Mouse (Mus musculus) megakaryocyte-erythroid progenitor cell, adult 5-6 weeks (primary cell): ENCODE data around the gene Dtnbp1. TPM values are rescaled to one million over a fixed set of nuclear protein-coding genes. Genes with fewer than 3 reads are reported as not detected.

Source experiments
- ATAC-seq: replicated peaks from 2 replicates; pipeline ENCODE4 v1.8.0; 2016; ENCODE audit warnings: mild to moderate bottlenecking, inconsistent platforms; ENCODE audit not compliant: severe bottlenecking, poor library complexity, low FRiP score, low TSS enrichment
- total RNA-seq, 2 experiments: library from RNA; stranded (forward) in 1 of 2; stranded (reverse) in 1 of 2; fragments of 200-1000, 215-1000 nt in 1 of 2; fragments of >200 nt in 1 of 2; fragmentation: Nextera tagmentation in 1 of 2; gene quantifications; 2 replicates each; pipeline ENCODE4 v1.2.3; 2014 to 2017

Dtnbp1 gene
- total RNA-seq (2014; fragmentation: Nextera tagmentation), result 46.9 and 61.7 TPM in 2 replicates
- 22.7 and 34.7 TPM in 2 replicates for total RNA-seq (2017)

DNA sequence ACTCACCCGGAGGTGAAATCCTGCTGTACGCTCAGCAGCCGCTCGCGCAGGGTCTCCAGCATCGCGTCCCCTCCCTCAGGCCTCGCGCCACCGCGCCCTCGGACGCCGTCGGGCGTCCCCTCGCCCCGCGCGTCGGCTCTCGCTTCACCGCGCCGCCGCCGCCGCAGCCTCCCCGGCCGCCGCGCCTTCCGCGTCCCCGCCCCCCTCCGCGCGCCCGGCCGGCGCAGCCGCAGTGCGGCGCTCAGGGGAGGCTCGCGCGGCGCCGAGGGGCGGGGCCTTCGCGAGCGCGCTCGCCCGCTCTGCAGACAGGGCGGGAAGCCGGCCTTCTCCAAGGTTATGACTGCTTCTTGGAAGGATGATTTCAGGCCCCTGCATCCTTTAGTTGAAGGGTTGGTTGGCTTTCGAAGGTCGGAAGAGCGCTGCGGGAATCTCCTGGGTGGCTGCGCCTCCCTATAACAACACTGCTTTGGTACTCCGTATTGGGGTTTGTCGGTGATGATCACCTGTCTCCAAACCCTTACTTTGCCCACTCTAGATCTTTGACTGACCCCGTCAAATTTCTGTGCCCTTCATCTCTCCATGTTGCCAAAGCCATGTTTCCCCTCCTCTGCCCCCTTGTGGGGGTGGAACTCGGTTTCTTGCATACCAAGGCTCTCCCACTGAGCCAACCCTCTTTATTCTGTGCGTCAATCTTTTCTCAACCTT is at the start of gene Dtnbp1:
TSS of gene Dtnbp1 (minus strand) at position 237 of the 705 bp plus-strand sequence.
- ATAC-seq, result peak; percentile 39

DNA sequence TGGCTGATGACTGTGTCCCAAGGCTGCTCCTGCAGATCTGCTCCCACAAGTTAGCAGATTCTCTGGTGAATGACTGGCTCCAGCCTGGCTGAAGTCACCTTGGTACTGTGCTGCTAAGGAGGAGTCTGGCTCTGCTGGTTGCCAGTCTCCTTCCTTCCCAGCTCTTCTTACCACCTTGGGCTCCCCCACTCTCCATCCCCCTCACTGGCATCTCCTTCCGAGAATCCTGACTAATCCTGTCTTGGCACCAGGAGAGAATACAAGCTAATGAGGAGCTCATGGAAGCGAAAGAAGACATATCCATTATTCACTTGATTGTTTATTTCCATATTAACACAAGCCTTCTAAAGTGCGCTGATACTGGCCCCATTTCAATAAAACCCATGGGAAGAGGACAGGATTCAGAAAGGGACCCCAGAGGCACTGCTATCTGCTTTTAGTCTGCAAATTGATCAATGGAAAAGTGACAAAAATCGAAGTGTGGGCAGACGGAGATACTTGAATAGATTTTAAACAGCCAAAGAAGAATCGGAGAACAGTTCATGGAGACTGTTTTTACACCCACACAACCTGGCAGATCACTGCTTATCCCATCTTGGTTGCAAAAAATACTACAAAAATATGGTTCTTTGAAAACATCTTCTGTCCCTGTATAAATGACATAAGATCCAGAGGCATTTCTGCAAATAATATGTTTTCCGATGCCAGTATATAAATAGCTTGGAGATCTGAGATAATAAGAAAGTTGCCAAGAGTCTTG is 47.5 kb upstream of the Dtnbp1 start:
- no peak for ATAC-seq

DNA sequence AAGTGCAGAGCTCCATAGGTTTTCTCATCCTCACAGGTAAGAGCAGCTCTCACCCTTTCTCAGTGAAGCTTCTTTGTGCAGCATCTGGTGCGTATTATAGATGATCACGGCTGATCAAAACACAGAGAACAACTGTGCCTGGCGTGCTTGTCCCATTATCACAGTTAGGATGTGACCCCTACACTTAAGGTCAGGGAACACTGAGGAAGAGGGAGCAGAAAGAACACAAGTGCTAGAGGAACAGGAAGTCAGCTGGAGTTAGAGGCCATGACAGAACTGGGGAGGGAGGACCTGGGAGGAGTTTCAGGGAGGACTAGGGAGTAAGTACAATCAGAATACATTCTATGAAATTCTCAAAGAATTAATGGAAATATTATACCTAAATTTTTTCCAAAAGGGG is 41.5 kb upstream of the Dtnbp1 start:
- ATAC-seq, result no peak

DNA sequence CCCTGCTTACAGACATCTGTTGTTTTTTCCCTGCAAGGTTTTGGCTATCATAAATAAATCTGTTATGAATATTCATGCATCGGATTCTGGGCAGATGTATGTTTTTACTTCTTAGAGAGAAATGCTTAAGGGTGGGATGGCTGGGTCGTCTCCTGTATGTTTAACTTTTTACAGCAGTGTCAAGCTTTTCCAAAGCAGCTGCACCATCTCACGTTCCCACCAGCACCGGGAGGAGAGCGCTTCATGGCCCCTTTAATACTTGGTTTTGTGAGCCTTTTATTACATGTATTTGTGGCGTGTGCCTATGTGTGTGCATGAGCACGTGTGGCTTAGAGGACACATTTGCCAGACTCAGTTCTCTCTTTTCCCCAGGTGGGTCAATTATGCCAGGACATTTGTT is 38.8 kb upstream of the Dtnbp1 start:
- no peak for ATAC-seq

DNA sequence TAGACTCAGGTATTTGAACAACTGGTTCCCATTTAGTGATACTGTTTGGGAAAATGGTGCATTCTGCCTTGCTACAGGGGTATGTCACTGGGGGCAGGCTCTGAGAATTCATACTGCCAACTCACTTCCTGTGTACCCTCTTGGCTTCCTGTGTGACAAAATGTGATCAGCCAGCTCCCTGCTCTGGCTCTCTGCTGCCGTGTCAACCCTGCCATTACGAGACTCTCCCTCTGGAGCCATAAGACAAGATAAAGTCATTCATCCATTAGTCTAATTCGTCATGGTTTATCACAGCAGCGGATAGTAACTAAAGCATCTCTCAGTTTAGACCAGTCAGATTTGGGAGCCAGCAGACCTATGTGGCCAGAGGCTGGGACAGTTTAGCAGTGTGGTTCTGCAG is 38.2 kb upstream of the Dtnbp1 start:
- ATAC-seq, result no peak

DNA sequence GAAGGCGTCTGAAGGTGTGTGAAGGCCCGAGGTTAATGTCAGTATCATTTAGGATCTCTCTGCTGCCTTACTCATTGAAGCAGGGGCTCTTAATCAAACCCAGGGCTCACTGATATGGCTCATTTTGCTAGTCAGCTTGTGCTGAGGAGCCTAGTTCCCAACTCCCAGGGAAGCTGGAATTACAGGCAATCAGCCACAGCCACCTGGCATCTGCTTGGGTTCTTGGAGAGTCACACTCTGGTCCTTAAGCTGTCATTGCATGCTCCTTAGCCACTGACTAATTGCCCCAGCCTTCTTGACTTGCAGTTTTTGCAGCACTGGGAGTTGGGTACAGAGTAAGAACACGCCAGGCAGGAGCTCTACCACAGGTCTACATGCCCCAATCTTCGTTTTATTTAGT is 34.5 kb upstream of the Dtnbp1 start:
- ATAC-seq, result no peak

DNA sequence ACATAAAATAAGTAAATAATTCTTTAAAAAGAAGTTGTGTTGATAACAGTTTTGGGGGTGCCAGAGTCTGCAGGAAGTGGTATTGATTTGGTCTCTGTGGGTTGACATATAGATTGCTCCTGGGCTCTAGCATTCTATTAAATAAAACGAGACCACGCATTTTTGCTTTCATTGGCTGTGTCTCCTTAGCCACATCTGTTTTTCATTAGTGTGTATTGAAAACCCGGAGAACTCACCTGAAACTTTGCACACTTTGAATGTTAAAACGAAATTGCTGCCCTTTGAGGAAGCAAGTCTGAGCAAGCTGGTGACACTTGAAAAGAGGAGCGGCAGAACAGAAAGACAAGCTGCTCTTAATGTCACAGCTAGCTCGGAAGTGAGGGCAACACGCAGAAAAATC is 32.8 kb upstream of the Dtnbp1 start:
- ATAC-seq, result no peak

DNA sequence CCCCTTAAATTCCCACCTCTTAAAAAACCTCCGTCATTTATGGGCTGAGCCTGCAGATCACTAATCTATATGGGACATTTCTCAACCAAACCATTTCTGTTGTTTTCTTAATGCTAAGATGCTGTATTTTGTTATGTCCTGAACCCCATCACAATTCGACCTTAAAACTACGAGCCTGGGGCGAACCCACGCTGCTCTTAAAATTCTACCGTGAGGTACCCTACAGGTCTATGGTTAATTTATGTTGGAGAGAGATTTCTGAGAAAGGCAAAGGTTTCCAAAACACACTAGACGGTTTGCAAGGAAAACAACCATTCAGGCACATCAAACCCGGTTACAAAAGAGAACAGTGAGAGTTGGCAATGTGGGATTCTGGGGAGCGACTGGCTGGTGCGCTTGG is 31.4 kb upstream of the Dtnbp1 start:
- ATAC-seq, result no peak

DNA sequence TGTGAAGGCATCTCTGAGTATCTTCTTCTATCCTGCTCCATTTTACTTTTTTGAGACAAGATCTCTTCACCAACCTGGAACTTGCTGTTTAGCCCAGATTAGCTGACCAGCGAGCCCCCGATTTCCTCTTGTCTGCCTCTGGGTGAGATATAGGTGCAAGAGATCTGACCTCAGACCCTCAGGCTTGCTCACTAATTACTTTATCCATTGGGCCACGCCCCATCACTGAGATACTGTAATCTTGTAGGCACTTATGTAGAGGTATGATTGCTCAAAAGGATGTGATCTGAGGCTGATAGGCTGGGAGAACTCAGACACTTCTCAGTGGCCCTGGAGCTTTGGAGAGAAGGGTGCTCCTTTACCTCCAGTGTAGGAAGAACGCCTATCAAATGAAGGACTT is 30.5 kb upstream of the Dtnbp1 start:
- no peak for ATAC-seq

DNA sequence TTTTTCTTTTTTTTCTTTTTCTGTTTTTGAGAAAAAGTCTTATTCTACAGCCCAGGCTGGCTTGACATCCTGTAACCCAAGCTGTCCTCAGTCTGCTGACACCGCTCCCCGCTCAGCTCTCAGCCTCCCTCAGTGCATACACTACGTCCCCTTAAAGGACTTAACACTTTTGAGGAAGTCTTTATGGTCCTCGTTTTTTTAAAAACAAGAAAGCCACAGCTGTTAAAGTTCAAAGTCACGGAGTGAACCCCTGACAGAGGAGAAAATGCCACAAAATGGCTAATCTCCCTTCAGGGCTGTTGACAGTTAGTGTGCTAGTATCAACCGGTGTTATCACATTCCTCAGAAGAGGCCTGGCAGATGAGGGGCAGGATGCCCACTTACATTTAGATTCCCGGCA is 29.8 kb upstream of the Dtnbp1 start:
- peak; percentile 62 for ATAC-seq

DNA sequence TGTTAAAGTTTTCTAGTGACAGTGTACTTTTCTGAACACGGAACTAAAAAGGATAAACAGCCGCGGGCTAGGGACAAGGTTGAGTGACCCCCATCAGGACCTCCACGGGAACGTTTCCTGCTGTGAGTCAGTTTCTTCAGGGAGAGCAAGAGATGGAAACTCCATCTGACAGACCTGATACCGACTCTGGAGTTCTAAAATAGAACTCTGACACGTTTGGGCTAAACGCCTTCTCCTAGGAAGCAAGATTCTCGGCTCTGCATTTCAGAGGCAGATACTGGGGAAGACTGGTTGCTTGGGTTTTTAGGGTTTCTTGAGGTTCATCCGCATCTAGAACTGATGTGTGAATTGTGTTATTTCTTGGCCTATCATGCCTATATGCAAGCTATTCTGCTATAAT is 29.4 kb upstream of the Dtnbp1 start:
- ATAC-seq, result 0 out of 2 replicates have a peak, but pooled peaks have one; percentile 21

DNA sequence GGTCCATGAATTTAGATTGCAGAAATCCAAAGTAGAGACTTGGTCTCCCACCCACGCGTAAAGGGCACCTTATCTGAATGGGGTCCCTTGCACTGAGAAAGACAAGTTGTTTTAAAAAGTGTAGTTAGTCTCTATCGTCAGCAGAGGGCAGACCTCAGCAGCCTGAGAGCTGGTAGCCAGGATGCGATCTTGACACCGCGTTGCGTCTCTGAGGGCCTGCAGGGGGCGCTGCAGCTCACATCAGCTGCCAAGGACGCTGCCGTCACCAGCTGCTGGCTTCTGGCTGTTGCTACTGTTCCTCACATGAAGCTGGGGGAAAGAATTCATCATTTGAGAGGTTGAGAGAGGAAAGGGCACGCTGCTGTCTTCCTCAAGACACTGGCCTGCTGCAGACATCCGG is 28.9 kb upstream of the Dtnbp1 start:
- ATAC-seq, result peak; percentile 93

DNA sequence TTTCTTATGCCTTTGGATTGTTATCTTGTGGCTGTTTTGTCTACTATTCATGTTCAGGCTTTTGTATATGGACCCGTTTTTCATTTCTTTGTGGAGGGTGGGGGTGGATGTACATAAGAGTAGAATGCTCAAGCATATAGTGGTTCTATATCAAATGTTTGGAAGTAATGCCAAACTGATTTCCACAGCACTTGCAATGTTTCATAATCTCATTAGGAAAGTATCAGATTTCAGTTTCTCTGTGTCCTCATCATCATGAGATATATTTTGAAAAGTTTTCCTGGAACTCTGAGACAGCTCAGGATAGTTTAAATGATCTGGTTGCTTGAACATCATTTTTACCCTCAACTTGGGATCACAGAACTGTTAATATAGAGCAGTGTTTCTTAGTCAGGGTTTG is 27.8 kb upstream of the Dtnbp1 start:
- ATAC-seq, result no peak

DNA sequence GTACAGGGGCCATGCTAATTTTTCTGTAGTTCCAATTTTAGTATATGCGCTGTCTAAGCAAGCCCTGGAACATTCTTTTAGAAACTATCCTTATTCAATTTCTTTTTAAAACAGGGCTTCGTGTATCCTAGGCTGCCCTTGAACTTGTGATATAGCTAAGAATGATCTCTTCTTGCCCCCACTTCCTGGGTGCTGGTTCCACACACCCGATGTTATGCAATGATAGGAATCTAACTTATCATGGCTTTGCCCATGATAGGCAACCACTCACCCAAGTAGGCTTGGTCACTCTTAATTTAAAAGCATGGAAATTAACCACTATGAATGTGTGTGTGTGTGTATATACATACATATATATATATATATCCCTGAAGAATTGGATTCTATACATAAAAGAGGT is 24.3 kb upstream of the Dtnbp1 start:
- ATAC-seq, result no peak

DNA sequence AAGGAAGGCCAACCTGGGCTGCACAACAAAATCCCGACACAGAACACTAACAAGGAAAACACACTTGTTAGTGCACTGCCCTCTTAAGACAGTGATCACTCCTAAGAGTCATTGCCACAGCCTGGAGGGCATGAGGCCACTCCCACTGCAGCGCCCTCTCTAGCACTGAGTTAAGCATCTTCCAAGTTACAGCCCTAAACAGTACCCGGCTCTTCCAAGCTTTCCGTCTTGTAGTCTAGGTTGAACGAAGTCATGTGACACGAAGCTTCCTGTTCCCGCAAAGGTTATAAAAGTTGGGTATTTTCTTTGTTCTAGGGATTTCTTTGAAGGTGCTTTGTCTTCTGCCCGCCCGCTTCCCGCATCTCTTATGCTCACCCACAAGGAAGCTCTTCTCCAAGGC is 22.9 kb upstream of the Dtnbp1 start:
- ATAC-seq, result no peak

DNA sequence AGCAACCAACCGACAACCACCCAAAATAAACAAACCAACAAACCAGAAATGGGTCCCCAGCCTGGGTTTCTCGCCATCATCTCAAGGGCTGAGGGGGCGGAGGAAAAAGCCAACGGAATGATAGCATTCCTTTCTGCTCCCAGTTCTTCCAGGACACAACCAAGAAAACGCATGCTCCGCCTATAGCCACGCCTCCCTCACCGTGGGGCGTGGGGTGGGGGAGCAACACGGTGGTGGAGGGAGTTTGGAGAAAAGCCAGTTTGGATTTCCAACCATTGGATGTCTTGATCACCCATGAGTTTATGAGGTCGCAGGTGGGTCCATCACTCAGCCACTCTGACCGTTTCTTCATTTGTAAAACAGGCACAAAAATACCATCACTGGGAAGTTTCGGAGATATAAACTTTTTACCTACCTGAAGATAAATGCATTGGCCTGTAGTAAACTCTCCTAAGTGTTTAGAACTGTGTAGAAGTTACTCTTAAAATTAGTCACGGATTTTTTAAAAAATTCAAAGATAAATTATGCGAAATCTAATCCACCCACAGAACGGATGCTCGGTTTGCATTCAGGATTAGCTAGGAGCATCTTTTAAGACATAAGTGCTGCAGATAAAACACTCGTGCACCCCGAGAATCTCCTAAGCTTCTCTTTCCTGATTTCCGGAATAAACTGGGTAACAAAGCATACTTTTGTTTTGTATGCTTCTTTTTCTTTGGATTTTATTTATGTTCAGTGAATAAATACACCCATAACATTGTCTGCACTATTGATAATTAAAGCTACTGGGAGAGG is 21.6 kb upstream of the Dtnbp1 start:
- ATAC-seq, result no peak

DNA sequence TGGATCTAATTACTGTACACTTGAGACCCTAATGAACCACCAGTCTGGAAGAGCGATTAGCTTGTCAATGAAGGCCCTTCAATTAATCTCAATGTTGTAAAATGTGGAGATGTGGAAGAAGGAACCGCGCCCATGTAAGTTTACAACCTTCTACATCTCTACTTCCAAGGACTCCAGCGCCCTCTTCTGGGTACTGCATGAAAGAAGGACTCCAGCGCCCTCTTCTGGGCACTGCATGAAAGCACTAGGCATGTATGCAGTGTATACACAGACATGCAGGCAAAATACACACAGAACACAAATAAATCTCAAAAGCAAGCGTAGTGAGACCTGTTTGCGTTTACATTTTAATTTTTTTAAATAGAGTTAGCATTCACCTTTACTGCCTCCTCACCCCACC is 6.2 kb upstream of the Dtnbp1 start:
- ATAC-seq, result peak; percentile 65; the same call in 1 of the 2 replicates

DNA sequence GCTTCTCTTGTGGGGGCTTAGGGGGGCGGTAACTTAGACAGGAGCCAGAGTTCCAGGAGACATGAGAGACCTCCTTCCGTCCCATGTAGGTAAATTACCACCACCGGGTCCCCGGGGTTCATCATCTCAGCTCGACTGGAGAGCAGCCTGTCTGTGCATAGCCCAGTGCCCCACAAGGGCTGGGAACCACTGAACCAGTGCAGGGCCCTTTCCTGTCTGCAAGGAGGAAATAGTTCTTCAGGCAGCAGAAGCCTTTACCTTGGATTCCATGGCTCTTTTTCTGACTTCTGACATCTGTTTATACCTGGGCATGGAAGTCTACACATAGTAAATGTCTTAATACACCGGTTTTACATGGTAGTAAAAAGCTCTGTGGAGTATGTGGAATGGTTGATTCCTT is 5.8 kb upstream of the Dtnbp1 start:
- ATAC-seq, result no peak

DNA sequence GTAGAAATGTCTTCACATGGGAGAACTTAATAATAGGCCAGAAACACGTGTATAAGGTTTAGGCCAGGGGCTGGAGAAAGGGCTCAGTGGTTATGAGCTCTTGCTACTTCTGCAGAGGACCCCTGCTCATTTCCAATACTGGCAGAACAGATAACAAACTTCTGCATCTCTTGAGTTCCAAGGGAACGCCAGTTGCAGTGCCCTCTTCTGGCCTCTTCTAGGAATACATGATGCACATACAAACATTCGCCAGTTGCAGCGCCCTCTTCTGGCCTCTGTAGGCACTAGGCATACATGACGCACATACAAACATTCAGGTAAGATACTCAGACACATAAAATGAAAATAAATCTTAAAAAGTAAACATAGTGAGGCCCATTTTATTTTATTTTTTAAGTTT is 4.5 kb upstream of the Dtnbp1 start:
- ATAC-seq, result 0 out of 2 replicates have a peak, but pooled peaks have one; percentile 51

DNA sequence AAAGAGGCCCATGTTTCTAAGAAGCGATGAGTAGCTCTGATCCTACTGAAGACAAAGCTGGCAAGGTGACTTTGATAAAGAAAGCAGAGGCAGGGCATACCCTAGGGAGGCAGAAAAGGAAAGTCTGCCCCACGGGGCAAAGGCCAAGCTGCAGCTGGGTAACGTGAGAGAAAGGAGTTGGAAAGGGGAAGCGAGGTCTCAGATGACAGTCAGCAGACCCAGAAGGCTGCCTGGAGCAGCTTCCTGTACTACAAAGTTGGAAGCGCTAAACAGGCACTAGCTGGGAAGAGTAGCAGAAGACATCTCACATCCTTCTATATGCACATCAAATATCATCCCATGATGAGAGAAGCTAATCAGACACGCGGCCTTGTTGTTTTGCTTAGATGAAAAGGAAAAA is 3.9 kb upstream of the Dtnbp1 start:
- no peak for ATAC-seq
